Mouse (Mus musculus) lung, adult 2 months (tissue): Measurements from ENCODE around the gene Dusp28.

ENCODE experiments used
- CTCF ChIP-seq: fragments of 200-500 bp; IDR thresholded peaks from 2 replicates; pipeline ENCODE4 v1.5.1; 2011; ENCODE audit warnings: mild to moderate bottlenecking, low read length, control low read depth; ENCODE audit not compliant: insufficient read depth
- POLR2A ChIP-seq: fragments of 200-500 bp; IDR thresholded peaks from 2 replicates; pipeline ENCODE4 v1.6.1; 2011; ENCODE audit warnings: low read depth, mild to moderate bottlenecking, control low read depth, low read length, borderline replicate concordance; ENCODE audit errors: extremely low read depth

GRCm38 (mm10) chr1:92910239-92910885, 3.6 kb downstream of the Dusp28 start, which contains the start of gene Rnpepl1:
- peak; percentile 16; the same call in 1 of the 2 replicates for TF ChIP-seq CTCF
- TF ChIP-seq POLR2A = peak; percentile 68; the same call in 1 of the 2 replicates
